Mouse (Mus musculus) lung, embryonic 14.5 days (tissue): ENCODE results near the gene Fam173b. TPM values are rescaled to one million over a fixed set of nuclear protein-coding genes. Genes with fewer than 3 reads are reported as not detected.

Source experiments
- ATAC-seq: fragments of 200-750 bp; cut with Nextera tagmentation; 2 replicates; pipeline ENCODE4 v1.8.0; 2017; ENCODE audit warnings: mild to moderate bottlenecking, moderate TSS enrichment, moderate library complexity; ENCODE audit not compliant: insufficient read depth
- DNase-seq: peaks from one replicate; pipeline ENCODE4 v3.0.0-alpha.2; 2015
- H3K27ac ChIP-seq: fragments of 300-500 bp; sonication (generic); 2 replicates; pipeline ENCODE4 v1.5.1; 2014; ENCODE audit warnings: low read depth, mild to moderate bottlenecking, moderate library complexity
- H3K27me3 ChIP-seq: fragments of 300-500 bp; sonication (generic); 2 replicates; pipeline ENCODE4 v1.6.1; 2014; ENCODE audit warnings: low read length, control low read depth; ENCODE audit not compliant: insufficient read depth
- H3K36me3 ChIP-seq: fragments of 300-500 bp; sonication (generic); 2 replicates; pipeline ENCODE4 v1.6.1; 2014; ENCODE audit warnings: control low read depth; ENCODE audit not compliant: insufficient read depth
- H3K4me1 ChIP-seq: fragments of 300-500 bp; sonication (generic); 2 replicates; pipeline ENCODE4 v1.6.1; 2014; ENCODE audit warnings: antibody characterized with exemption, control low read depth; ENCODE audit not compliant: insufficient read depth
- H3K4me2 ChIP-seq: fragments of 300-500 bp; sonication (generic); 2 replicates; pipeline ENCODE4 v1.6.1; 2014; ENCODE audit warnings: mild to moderate bottlenecking
- H3K4me3 ChIP-seq: fragments of 300-500 bp; sonication (generic); 2 replicates; pipeline ENCODE4 v1.5.1; 2014; ENCODE audit warnings: low read depth, low read length
- H3K9ac ChIP-seq: fragments of 300-500 bp; sonication (generic); 2 replicates; pipeline ENCODE4 v1.6.1; 2014
- H3K9me3 ChIP-seq: fragments of 300-500 bp; sonication (generic); 2 replicates; pipeline ENCODE4 v1.6.1; 2016; ENCODE audit warnings: low read depth, low read length, control low read depth
- CTCF ChIP-seq: IDR thresholded peaks from 2 replicates; pipeline ENCODE4 v1.5.1; 2016; ENCODE audit warnings: antibody characterized with exemption, low read depth
- WGBS: fragments of 180-500 bp; shearing (Covaris S2); extraction: QIAGEN DNeasy Blood & Tissue Kit; methylation state at CpG from one replicate; pipeline ENCODE4 v1.1.7; 2014; 5-methylcytosine and 5-hydroxymethylcytosine counted together
- polyA plus RNA-seq: library from polyadenylated mRNA; unstranded; fragments of >200 nt; fragmentation: Nextera tagmentation; extraction: Ambion mirVana; gene quantifications from 2 replicates; pipeline ENCODE4 v1.2.1, GENCODE M21; 2014

The Fam173b gene
- polyA plus RNA-seq, 1 experiment from 2014 or later, result 15.0 TPM

DNA sequence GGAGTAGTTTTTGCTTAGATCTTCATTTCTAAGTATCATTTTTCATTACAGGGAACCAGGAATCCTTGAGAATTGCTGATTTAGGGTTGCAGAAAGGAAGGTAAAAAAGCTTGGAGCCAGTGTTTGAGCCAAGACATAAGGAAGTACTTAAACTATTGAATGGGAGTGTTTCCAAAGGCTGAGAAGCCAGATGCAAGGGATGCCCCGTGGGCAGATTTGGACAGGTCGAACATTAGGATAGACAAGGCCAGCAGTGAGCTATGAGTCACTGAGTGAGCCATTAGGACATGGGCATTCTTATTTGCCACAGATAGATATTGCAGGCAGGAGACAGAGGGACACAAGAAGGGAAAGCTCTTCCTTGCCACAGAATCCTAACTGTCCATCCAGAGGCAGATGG is 13.0 kb downstream of the Fam173b start:
- Histone ChIP-seq H3K4me1 (no peaks in the 10 kb centered on the region), H3K36me3 (peaks cover 30% of the 10 kb centered on the region), H3K9ac (no peak overlapping the region), H3K9me3 (no peaks in the 10 kb centered on the region), H3K27ac (no peak overlapping the region), H3K4me2 (no peak overlapping the region), H3K4me3 (no peak overlapping the region), H3K27me3 (no peaks in the 10 kb centered on the region)
- 87% methylated on average over 2 of the region's 2 CpGs for WGBS
- no peak for DNase-seq
- no peak for ATAC-seq
- TF ChIP-seq CTCF, result no peak

DNA sequence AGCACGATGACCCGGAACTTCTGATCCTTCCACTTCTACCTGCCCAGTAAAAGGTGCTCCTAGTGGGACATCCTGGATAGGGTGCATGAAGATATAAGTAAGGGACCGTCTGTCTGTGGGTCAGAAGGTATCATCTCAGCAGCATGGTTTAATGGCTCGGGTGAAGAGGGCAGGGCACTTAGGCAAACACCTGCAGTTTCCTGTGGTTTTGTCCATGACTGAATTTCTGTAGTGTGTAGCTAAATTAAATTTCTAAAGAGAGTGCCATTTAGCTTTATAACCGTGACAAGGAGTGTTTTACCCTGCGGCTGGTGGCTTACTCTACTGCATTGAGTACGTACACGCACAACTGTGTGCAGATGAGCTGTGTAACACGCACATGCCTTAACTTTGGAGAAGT is 15.6 kb downstream of the Fam173b start:
- ATAC-seq, result no peak
- WGBS, result 90% methylated on average over 9 of the region's 9 CpGs
- H3K36me3 ChIP-seq, result peaks cover 36% of the 10 kb centered on the region

DNA sequence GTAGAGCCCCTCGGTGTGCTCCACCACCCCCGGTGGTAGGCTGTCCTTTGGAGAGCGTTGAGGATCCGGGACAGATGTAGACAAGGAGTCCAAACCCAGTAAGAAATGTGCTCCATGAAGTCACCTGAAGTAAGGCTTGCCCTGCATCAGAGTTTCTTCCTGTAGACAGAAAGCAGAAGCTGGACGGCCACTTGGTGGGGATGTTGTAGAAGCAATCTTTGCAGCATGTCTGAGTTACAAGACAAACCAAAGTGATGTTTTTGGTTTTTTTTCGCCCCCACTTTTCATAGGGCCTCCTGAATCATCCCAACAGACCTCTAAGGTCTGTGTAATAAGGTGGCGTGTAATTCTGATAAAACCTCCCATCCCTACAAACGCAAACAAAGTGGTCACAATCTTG is 17.9 kb downstream of the Fam173b start:
- DNase-seq (peak; percentile 45), ATAC-seq (no peak)
- H3K9ac ChIP-seq, result no peak overlapping the region
- WGBS, result 86% methylated on average over 8 of the region's 8 CpGs
- no peak overlapping the region for H3K4me3 ChIP-seq
- H3K4me1 ChIP-seq, result no peaks in the 10 kb centered on the region
- 0 out of 2 replicates have a peak, but pooled peaks have one; percentile 36 for TF ChIP-seq CTCF
- H3K27me3 ChIP-seq, result no peaks in the 10 kb centered on the region
- H3K36me3 ChIP-seq, result peaks cover 36% of the 10 kb centered on the region
- no peak overlapping the region for H3K4me2 ChIP-seq
- no peaks in the 10 kb centered on the region for H3K9me3 ChIP-seq
- H3K27ac ChIP-seq, result no peak overlapping the region

More for the DNA sequence above, 15.6 kb downstream of the Fam173b start:
- no peak for DNase-seq
- H3K4me2 ChIP-seq, result no peak overlapping the region
- H3K9me3 ChIP-seq, result no peaks in the 10 kb centered on the region
- no peak overlapping the region for H3K27ac ChIP-seq
- no peak for TF ChIP-seq CTCF
- no peak overlapping the region for H3K4me3 ChIP-seq
- no peaks in the 10 kb centered on the region for H3K4me1 ChIP-seq
- no peaks in the 10 kb centered on the region for H3K27me3 ChIP-seq
- H3K9ac ChIP-seq, result no peak overlapping the region

DNA sequence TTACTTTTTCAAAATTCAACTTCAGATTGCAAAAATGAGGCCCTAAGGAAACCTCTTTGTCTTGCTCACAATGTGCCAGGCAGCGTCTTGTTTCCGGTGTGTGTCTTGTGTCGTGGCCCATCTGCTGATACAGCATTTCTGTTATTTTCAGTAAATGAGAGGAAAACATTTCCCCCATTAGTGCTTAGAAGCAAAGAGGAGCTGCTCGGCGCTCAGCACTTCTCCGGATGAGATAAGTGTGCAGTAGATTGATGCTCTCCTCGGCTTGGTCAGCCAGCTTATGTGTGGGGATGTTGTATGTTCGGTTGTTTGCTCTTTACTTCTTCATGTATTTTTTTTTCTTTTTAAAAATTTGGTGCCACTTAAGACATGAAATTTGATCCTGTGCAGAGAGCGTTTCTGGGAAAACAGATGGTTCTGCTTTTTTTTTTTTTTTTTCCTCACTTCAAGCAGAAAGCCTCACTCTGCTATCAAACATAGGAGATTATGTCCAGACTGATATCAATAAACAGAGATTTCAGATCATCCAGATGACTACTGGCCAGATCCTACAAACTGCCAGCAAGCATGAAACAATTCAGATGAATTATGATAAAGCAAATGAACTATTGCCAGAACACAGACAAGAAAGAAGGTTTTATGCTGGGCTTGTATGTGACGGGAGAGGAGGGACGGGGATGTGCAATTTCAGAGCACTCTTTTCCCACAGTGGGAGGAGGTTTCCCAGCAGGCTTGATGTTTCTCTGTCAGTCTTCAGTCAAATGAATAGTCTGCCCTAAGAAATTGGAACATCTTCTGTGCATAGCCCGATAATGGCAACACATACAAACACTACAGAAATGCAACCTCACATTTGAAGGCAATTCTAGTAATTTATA is 25.9 kb downstream of the Fam173b start:
- no peak for TF ChIP-seq CTCF
- 22% methylated on average over 12 of the region's 12 CpGs for WGBS
- DNase-seq, result peak; percentile 78
- 0 out of 2 replicates have a peak overlapping the region, but pooled peaks have one; percentile 0 for H3K4me2 ChIP-seq
- no peaks in the 10 kb centered on the region for H3K9me3 ChIP-seq
- no peaks in the 10 kb centered on the region for H3K36me3 ChIP-seq
- peak; percentile 84 for ATAC-seq
- no peak overlapping the region for H3K4me3 ChIP-seq
- H3K9ac ChIP-seq, result no peak overlapping the region
- H3K27me3 ChIP-seq, result no peaks in the 10 kb centered on the region
- peak overlapping the region; percentile 78 for H3K27ac ChIP-seq
- H3K4me1 ChIP-seq, result no peaks in the 10 kb centered on the region; the same call in 1 of the 2 replicates

DNA sequence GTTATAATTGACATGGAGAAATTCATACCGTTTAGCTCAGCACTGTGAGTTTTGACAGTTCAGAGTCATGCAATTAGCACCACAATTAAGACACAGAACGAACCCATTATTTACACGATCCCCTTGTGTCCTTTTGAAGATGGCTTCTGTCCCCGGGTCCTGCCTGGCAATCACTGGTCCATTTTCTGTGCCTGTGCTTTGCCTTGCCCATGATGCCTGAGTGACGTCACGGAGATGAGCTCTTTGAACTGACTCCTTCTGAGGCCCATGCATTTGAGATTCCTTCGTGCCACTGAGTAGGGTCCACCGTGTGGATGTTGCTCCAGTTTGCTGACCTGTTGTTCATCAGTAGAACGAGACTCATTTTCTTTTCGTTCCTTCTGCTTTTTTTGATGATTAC is 26.5 kb downstream of the Fam173b start:
- Histone ChIP-seq H3K27ac (0 out of 2 replicates have a peak overlapping the region, but pooled peaks have one; percentile 78), H3K36me3 (no peaks in the 10 kb centered on the region), H3K4me1 (no peaks in the 10 kb centered on the region; the same call in 1 of the 2 replicates), H3K4me3 (no peak overlapping the region), H3K4me2 (no peak overlapping the region), H3K27me3 (no peaks in the 10 kb centered on the region), H3K9me3 (no peaks in the 10 kb centered on the region), H3K9ac (no peak overlapping the region)
- WGBS, result 64% methylated on average over 10 of the region's 10 CpGs
- TF ChIP-seq CTCF, result no peak
- ATAC-seq (no peak), DNase-seq (no peak)

DNA sequence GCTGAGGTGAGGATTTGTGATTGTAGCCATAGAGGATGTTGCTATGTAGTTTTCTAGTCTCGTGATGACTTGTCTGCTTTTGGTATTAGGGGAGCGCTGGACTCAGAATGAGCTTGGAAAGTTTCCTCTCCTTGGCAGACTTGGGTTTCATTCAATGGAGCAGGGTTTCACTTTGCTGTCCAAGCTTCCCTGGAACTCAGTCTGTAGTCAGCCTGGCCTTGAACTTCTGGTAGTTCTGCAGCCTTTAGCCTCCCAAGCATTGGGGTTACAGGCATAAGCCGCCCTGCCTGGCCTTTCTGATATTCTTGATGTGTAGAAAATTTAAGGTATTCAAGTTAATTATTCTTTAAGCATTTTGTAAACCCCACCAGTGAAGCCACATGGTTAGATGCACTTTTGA is 27.9 kb downstream of the Fam173b start:
- 89% methylated on average over 3 of the region's 3 CpGs for WGBS
- no peak for DNase-seq
- no peaks in the 10 kb centered on the region for H3K36me3 ChIP-seq
- ATAC-seq, result no peak
- H3K27me3 ChIP-seq, result no peaks in the 10 kb centered on the region
- H3K4me1 ChIP-seq, result no peaks in the 10 kb centered on the region; the same call in 1 of the 2 replicates
- H3K9me3 ChIP-seq, result no peaks in the 10 kb centered on the region
- H3K9ac ChIP-seq, result no peak overlapping the region
- no peak overlapping the region for H3K4me2 ChIP-seq
- no peak overlapping the region for H3K4me3 ChIP-seq
- no peak for TF ChIP-seq CTCF
- H3K27ac ChIP-seq, result no peak overlapping the region

DNA sequence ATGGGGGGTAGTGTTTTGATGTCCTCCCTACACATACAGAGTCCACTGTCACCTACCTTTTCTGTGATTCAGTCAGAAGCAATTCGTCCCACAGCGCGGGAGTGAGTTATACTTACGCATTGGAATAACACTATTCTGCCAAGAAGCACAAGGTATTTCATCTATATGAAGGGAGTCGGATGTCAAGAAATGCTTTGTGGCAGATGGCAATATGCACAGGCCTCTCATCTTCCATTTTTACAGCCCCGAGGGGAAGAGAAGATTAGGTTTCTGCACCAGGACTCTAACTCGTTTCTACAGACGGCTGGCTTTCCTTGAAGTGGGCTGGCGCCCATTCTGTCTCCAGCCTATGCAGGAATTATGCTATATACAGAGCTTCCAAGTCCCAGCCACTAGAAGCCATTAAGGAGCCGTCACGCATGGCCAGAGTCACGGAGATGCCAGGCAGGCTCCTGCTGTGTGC is 29.8 kb downstream of the Fam173b start:
- 83% methylated on average over 12 of the region's 12 CpGs for WGBS
- Histone ChIP-seq H3K4me2 (no peak overlapping the region), H3K4me1 (no peaks in the 10 kb centered on the region; the same call in 1 of the 2 replicates), H3K9ac (no peak overlapping the region), H3K27me3 (no peaks in the 10 kb centered on the region), H3K36me3 (no peaks in the 10 kb centered on the region), H3K4me3 (no peak overlapping the region), H3K27ac (no peak overlapping the region), H3K9me3 (no peaks in the 10 kb centered on the region)
- DNase-seq (no peak), ATAC-seq (no peak)
- no peak for TF ChIP-seq CTCF
